Comparison of ENCODE assay signal across 26 mouse cellular contexts in genomic region chr10:111639866-111640265, GRCm38 (mm10).
DNase-seq lines count a peak whose midpoint lies in the region; ATAC-seq and TF ChIP-seq lines count a peak whose summit lies in the region.
"Had no signal": no experiment of that assay in that cellular context is flagged by ENCODE, and none has a peak within 500 bp of the region (broad histone marks: within the 10 kb centered on the region; RNA-seq: fewer than 3 reads in every experiment).

No protein-coding gene starts in this region.

- no peak overlapping the region for H3K4me2 ChIP-seq in heart, embryonic 12.5 days
- no peak overlapping the region for H3K4me2 ChIP-seq in lung, postnatal 0 days (replicated peaks; ENCODE audit: low read depth, low read length)
- no peak overlapping the region for H3K4me2 ChIP-seq in intestine, embryonic 16.5 days (ENCODE audit: low read depth, low read length)
- H3K4me2 ChIP-seq in stomach, postnatal 0 days (replicated peaks; ENCODE audit: low read depth): no peak overlapping the region
- no peak overlapping the region for H3K4me2 ChIP-seq in hindbrain, embryonic 13.5 days
- H3K4me2 ChIP-seq: embryonic facial prominence, embryonic 15.5 days; forebrain, embryonic 15.5 days; liver, embryonic 15.5 days had no signal

- H3K9ac ChIP-seq in heart, embryonic 12.5 days: no peak overlapping the region
- no peak overlapping the region for H3K9ac ChIP-seq in lung, postnatal 0 days (replicated peaks; ENCODE audit: low read depth)
- H3K9ac ChIP-seq in intestine, embryonic 16.5 days (ENCODE audit: low read depth, low read length): no peak overlapping the region
- H3K9ac ChIP-seq in stomach, postnatal 0 days (ENCODE audit: low read length): no peak overlapping the region
- H3K9ac ChIP-seq in hindbrain, embryonic 13.5 days: no peak overlapping the region
- H3K9ac ChIP-seq: embryonic facial prominence, embryonic 15.5 days; forebrain, embryonic 15.5 days; liver, embryonic 15.5 days had no signal

- peak; percentile 90 for DNase-seq in heart, adult 11 months
- DNase-seq in lung, postnatal 36 days: peak; percentile 26
- no peak for DNase-seq in lung, postnatal 0 days (ENCODE audit: low spot score)
- DNase-seq in stomach, postnatal 0 days (ENCODE audit: low spot score): peak; percentile 58
- DNase-seq in thymus, adult 18-20 months: no peak
- DNase-seq: adrenal gland, postnatal 14 days; cerebellum, adult 8-10 months; kidney, adult 2 months; kidney, postnatal 10 days; left cerebral cortex, postnatal 4 days; liver; right cerebral cortex, adult 18-20 months; right cerebral cortex, postnatal 4 days had no signal

- ATAC-seq in heart, embryonic 12.5 days (ENCODE audit: insufficient number of reproducible peaks, low FRiP score): no peak
- ATAC-seq in lung, postnatal 0 days: no peak
- peak; percentile 80 for ATAC-seq in intestine, embryonic 16.5 days
- ATAC-seq in stomach, postnatal 0 days (ENCODE audit: low FRiP score, low TSS enrichment): peak; percentile 88
- ATAC-seq in hindbrain, embryonic 13.5 days (ENCODE audit: low FRiP score): no peak
- ATAC-seq: CD4-positive, CD25-positive, alpha-beta regulatory T cell, adult 4 months; forebrain, embryonic 15.5 days; hindbrain, postnatal 0 days; midbrain, embryonic 16.5 days had no signal

- no peaks in the 10 kb centered on the region for H3K9me3 ChIP-seq in heart, embryonic 12.5 days (replicated peaks)
- no peaks in the 10 kb centered on the region for H3K9me3 ChIP-seq in lung, postnatal 0 days (ENCODE audit: low read length)
- no peaks in the 10 kb centered on the region for H3K9me3 ChIP-seq in intestine, embryonic 16.5 days (ENCODE audit: control insufficient read depth, low read length)
- H3K9me3 ChIP-seq in stomach, postnatal 0 days (ENCODE audit: control insufficient read depth, low read length): no peaks in the 10 kb centered on the region
- no peaks in the 10 kb centered on the region for H3K9me3 ChIP-seq in hindbrain, embryonic 13.5 days
- H3K9me3 ChIP-seq: embryonic facial prominence, embryonic 15.5 days; forebrain, embryonic 15.5 days; heart, embryonic 10.5 days; hindbrain, embryonic 10.5 days; liver, embryonic 15.5 days; midbrain, embryonic 10.5 days had no signal

- H3K36me3 ChIP-seq in heart, embryonic 12.5 days: no peaks in the 10 kb centered on the region
- no peaks in the 10 kb centered on the region for H3K36me3 ChIP-seq in lung, postnatal 0 days (ENCODE audit: insufficient read depth, low read length)
- no peaks in the 10 kb centered on the region for H3K36me3 ChIP-seq in intestine, embryonic 16.5 days (ENCODE audit: control insufficient read depth, insufficient read depth, low read length)
- H3K36me3 ChIP-seq in stomach, postnatal 0 days (ENCODE audit: control insufficient read depth, insufficient read depth, low read length): no peaks in the 10 kb centered on the region
- H3K36me3 ChIP-seq in hindbrain, embryonic 13.5 days: no peaks in the 10 kb centered on the region
- H3K36me3 ChIP-seq: embryonic facial prominence, embryonic 15.5 days; forebrain, embryonic 15.5 days; heart, embryonic 10.5 days; hindbrain, embryonic 10.5 days; liver, embryonic 15.5 days; midbrain, embryonic 10.5 days had no signal

- no peaks in the 10 kb centered on the region for H3K4me1 ChIP-seq in heart, embryonic 12.5 days (replicated peaks)
- H3K4me1 ChIP-seq in lung, postnatal 0 days (ENCODE audit: insufficient read depth, low read depth, low read length): no peaks in the 10 kb centered on the region
- H3K4me1 ChIP-seq in intestine, embryonic 16.5 days (ENCODE audit: control insufficient read depth, insufficient read depth, low read length): no peaks in the 10 kb centered on the region
- no peaks in the 10 kb centered on the region; the same call in 1 of the 2 replicates for H3K4me1 ChIP-seq in stomach, postnatal 0 days (replicated peaks; ENCODE audit: control insufficient read depth, insufficient read depth)
- no peaks in the 10 kb centered on the region for H3K4me1 ChIP-seq in hindbrain, embryonic 13.5 days (replicated peaks)
- H3K4me1 ChIP-seq: forebrain, embryonic 15.5 days; hindbrain, embryonic 10.5 days; liver, embryonic 15.5 days; midbrain, embryonic 10.5 days had no signal

- WGBS in heart, embryonic 12.5 days: 90% methylated on average over 7 of the region's 7 CpGs
- 67% methylated on average over 7 of the region's 7 CpGs for WGBS in lung, postnatal 0 days
- WGBS in intestine, embryonic 16.5 days: 47% methylated on average over 7 of the region's 7 CpGs
- 36% methylated on average over 7 of the region's 7 CpGs for WGBS in stomach, postnatal 0 days
- WGBS in hindbrain, embryonic 13.5 days: 98% methylated on average over 7 of the region's 7 CpGs

- TF ChIP-seq EP300 in lung, postnatal 0 days (IDR thresholded peaks at IDR 0.05): no peak
- no peak for TF ChIP-seq EP300 in stomach, postnatal 0 days (optimal IDR thresholded peaks at IDR 0.05)

- no peak overlapping the region for H3K4me3 ChIP-seq in heart, embryonic 12.5 days
- H3K4me3 ChIP-seq in lung, postnatal 0 days (ENCODE audit: low read depth, low read length): no peak overlapping the region
- H3K4me3 ChIP-seq in intestine, embryonic 16.5 days (ENCODE audit: low read length): no peak overlapping the region
- no peak overlapping the region for H3K4me3 ChIP-seq in stomach, postnatal 0 days (ENCODE audit: low read depth, low read length)
- H3K4me3 ChIP-seq in hindbrain, embryonic 13.5 days: no peak overlapping the region
- H3K4me3 ChIP-seq: embryonic facial prominence, embryonic 15.5 days; forebrain, embryonic 15.5 days; heart, embryonic 10.5 days; hindbrain, embryonic 10.5 days; liver, embryonic 15.5 days; midbrain, embryonic 10.5 days; myocyte had no signal

- no peaks in the 10 kb centered on the region for H3K27me3 ChIP-seq in heart, embryonic 12.5 days (replicated peaks)
- no peaks in the 10 kb centered on the region for H3K27me3 ChIP-seq in lung, postnatal 0 days (replicated peaks; ENCODE audit: insufficient read depth, low read length)
- no peaks in the 10 kb centered on the region for H3K27me3 ChIP-seq in intestine, embryonic 16.5 days (replicated peaks; ENCODE audit: control insufficient read depth, insufficient read depth, low read length)
- H3K27me3 ChIP-seq in stomach, postnatal 0 days (ENCODE audit: control insufficient read depth, insufficient read depth, low read length): no peaks in the 10 kb centered on the region
- no peaks in the 10 kb centered on the region for H3K27me3 ChIP-seq in hindbrain, embryonic 13.5 days
- H3K27me3 ChIP-seq: embryonic facial prominence, embryonic 15.5 days; forebrain, embryonic 15.5 days; liver, embryonic 15.5 days had no signal

- H3K27ac ChIP-seq in heart, embryonic 12.5 days (ENCODE audit: poor library complexity, severe bottlenecking): no peak overlapping the region
- no peak overlapping the region for H3K27ac ChIP-seq in lung, postnatal 0 days (ENCODE audit: low read length)
- H3K27ac ChIP-seq in intestine, embryonic 16.5 days (ENCODE audit: low read length): no peak overlapping the region
- no peak overlapping the region for H3K27ac ChIP-seq in stomach, postnatal 0 days (replicated peaks)
- H3K27ac ChIP-seq in hindbrain, embryonic 13.5 days: no peak overlapping the region
- H3K27ac ChIP-seq: embryonic facial prominence, embryonic 15.5 days; forebrain, embryonic 15.5 days; heart, embryonic 10.5 days; hindbrain, embryonic 10.5 days; hindbrain, postnatal 0 days; liver, embryonic 15.5 days; midbrain, embryonic 10.5 days had no signal

- no peak for TF ChIP-seq CTCF in lung, postnatal 0 days (IDR thresholded peaks at IDR 0.05)
- no peak for TF ChIP-seq CTCF in stomach, postnatal 0 days (IDR thresholded peaks at IDR 0.05; ENCODE audit: low read depth)

Comparison
In these comparisons a context has a peak if more than half of its experiments do, and no peak if none do; other contexts are left out.
1. DNase-seq: peak in heart, adult 11 months (single experiment), lung, postnatal 36 days (single experiment) and stomach, postnatal 0 days (single experiment); none in lung, postnatal 0 days (single experiment) and thymus, adult 18-20 months (0 of 2).
2. ATAC-seq: peak in intestine, embryonic 16.5 days (single experiment) and stomach, postnatal 0 days (single experiment); none in heart, embryonic 12.5 days (single experiment), lung, postnatal 0 days (single experiment) and hindbrain, embryonic 13.5 days (single experiment).